Mouse (Mus musculus) hindbrain, embryonic 12.5 days (tissue): ENCODE data around the gene Kif17. TPM values are rescaled to one million over a fixed set of nuclear protein-coding genes. Genes with fewer than 3 reads are reported as not detected.

Experiments used
- ATAC-seq: fragments of 200-750 bp; cut with Nextera tagmentation; 2 replicates; pipeline ENCODE4 v1.8.0; 2017; ENCODE audit warnings: moderate TSS enrichment; ENCODE audit not compliant: low FRiP score
- H3K27ac ChIP-seq: fragments of 300-500 bp; sonication (generic); 2 replicates; pipeline ENCODE4 v1.5.1; 2016; ENCODE audit warnings: mild to moderate bottlenecking
- H3K27me3 ChIP-seq: fragments of 300-500 bp; sonication (generic); 2 replicates; pipeline ENCODE4 v1.6.1; 2016; ENCODE audit warnings: mild to moderate bottlenecking
- H3K36me3 ChIP-seq: fragments of 300-500 bp; sonication (generic); 2 replicates; pipeline ENCODE4 v1.6.1; 2016; ENCODE audit warnings: mild to moderate bottlenecking
- H3K4me1 ChIP-seq: fragments of 300-500 bp; sonication (generic); 2 replicates; pipeline ENCODE4 v1.6.1; 2016
- H3K4me2 ChIP-seq: fragments of 300-500 bp; sonication (generic); replicated peaks from 2 replicates; pipeline ENCODE4 v1.6.1; 2016; ENCODE audit warnings: mild to moderate bottlenecking
- H3K4me3 ChIP-seq: fragments of 300-500 bp; sonication (generic); 2 replicates; pipeline ENCODE4 v1.5.1; 2016; ENCODE audit warnings: mild to moderate bottlenecking
- H3K9ac ChIP-seq: fragments of 300-500 bp; sonication (generic); 2 replicates; pipeline ENCODE4 v1.6.1; 2016; ENCODE audit warnings: mild to moderate bottlenecking, moderate library complexity
- H3K9me3 ChIP-seq: fragments of 300-500 bp; sonication (generic); replicated peaks from 2 replicates; pipeline ENCODE4 v1.6.1; 2016; ENCODE audit warnings: mild to moderate bottlenecking
- WGBS: fragments of 180-500 bp; shearing (Covaris S2); methylation state at CpG from one replicate; pipeline ENCODE4 v1.1.7; 2016; 5-methylcytosine and 5-hydroxymethylcytosine counted together
- polyA plus RNA-seq: library from polyadenylated mRNA; unstranded; fragments of >200 nt; fragmentation: Nextera tagmentation; extraction: Ambion mirVana; gene quantifications from 2 replicates; pipeline ENCODE4 v1.2.1, GENCODE M21; 2016

The Kif17 gene
- polyA plus RNA-seq, 1 experiment from 2014 or later = 1.5 TPM

GRCm38 (mm10) chr4:138335036-138335435, 84.8 kb downstream of the Kif17 start:
- Histone ChIP-seq H3K27me3 (peaks cover 10% of the 10 kb centered on the region; the same call in 1 of the 2 replicates), H3K4me3 (no peak overlapping the region), H3K9ac (no peak overlapping the region), H3K4me2 (no peak overlapping the region), H3K27ac (no peak overlapping the region), H3K36me3 (no peaks in the 10 kb centered on the region), H3K4me1 (0 out of 2 replicates have a peak, but pooled peaks cover 5% of the 10 kb centered on the region), H3K9me3 (no peaks in the 10 kb centered on the region)
- no peak for ATAC-seq
- 79% methylated on average over 12 of the region's 12 CpGs for WGBS

- Histone ChIP-seq H3K36me3 (no peaks in the 10 kb centered on the region), H3K4me2 (no peak overlapping the region), H3K9ac (no peak overlapping the region), H3K27me3 (peaks cover 10% of the 10 kb centered on the region; the same call in 1 of the 2 replicates), H3K4me3 (no peak overlapping the region), H3K4me1 (no peaks in the 10 kb centered on the region), H3K27ac (no peak overlapping the region), H3K9me3 (no peaks in the 10 kb centered on the region)
- WGBS = 84% methylated on average over 6 of the region's 6 CpGs
- ATAC-seq = no peak
Observed at GRCm38 (mm10) chr4:138335648-138336047, 85.4 kb downstream of the Kif17 start.

- ATAC-seq = no peak
- Histone ChIP-seq H3K4me3 (no peak overlapping the region), H3K9ac (no peak overlapping the region), H3K36me3 (no peaks in the 10 kb centered on the region), H3K4me2 (no peak overlapping the region), H3K27ac (no peak overlapping the region), H3K9me3 (no peaks in the 10 kb centered on the region), H3K27me3 (0 out of 2 replicates have a peak, but pooled peaks cover 3% of the 10 kb centered on the region), H3K4me1 (no peaks in the 10 kb centered on the region)
- 79% methylated on average over 5 of the region's 5 CpGs for WGBS
Observed at GRCm38 (mm10) chr4:138336876-138337275, 86.6 kb downstream of the Kif17 start.

DNA sequence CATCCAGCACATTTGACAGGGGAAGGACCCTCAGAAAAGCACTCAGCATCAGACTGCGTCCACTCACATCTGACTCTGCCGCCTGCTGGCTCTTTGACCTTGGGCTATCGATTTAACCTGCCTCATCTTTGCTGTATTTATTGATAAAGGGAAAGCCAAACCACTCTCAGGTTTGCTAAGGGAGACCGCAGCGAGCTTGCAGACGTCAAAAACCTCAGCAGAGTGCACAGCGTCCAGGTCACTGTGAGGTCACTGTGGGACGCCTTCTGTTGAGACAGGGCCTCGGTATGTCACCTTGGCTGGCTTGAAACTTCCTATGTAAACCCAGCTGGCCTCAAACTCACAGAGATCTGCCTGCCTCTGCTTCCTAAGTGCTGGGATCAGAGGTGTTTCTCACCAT, 87.1 kb downstream of the Kif17 start:
- H3K9ac ChIP-seq = no peak overlapping the region
- H3K9me3 ChIP-seq = no peaks in the 10 kb centered on the region
- 76% methylated on average over 9 of the region's 9 CpGs for WGBS

DNA sequence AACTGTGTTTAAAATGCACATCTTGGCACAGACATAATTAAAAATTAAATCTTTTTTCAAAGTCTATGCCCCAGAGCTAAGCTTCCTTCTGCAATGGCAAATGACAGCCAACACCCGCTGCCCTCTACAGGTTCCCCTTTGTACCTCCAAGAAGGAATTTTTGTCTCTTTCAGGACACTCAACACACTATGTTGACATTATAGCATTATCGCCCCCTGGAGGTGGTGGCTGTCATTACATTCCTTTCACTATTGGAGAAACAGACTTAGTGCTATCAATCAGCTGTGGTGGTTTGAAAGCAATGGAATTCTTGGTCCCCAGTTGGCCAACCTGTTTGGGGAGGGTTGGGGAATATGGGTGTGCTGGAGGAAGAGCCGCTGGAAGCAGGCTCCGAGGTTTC, 89.7 kb downstream of the Kif17 start:
- Histone ChIP-seq H3K9ac (no peak overlapping the region), H3K4me1 (no peaks in the 10 kb centered on the region), H3K9me3 (no peaks in the 10 kb centered on the region), H3K27me3 (no peaks in the 10 kb centered on the region; the same call in 1 of the 2 replicates), H3K4me2 (no peak overlapping the region), H3K36me3 (no peaks in the 10 kb centered on the region), H3K27ac (no peak overlapping the region), H3K4me3 (no peak overlapping the region)
- ATAC-seq = no peak
- WGBS = 27% methylated on average over 4 of the region's 4 CpGs

More for the DNA sequence above, 87.1 kb downstream of the Kif17 start:
- Histone ChIP-seq H3K4me2 (no peak overlapping the region), H3K27ac (no peak overlapping the region), H3K27me3 (no peaks in the 10 kb centered on the region), H3K4me3 (no peak overlapping the region), H3K36me3 (no peaks in the 10 kb centered on the region), H3K4me1 (no peaks in the 10 kb centered on the region)
- ATAC-seq = no peak

DNA sequence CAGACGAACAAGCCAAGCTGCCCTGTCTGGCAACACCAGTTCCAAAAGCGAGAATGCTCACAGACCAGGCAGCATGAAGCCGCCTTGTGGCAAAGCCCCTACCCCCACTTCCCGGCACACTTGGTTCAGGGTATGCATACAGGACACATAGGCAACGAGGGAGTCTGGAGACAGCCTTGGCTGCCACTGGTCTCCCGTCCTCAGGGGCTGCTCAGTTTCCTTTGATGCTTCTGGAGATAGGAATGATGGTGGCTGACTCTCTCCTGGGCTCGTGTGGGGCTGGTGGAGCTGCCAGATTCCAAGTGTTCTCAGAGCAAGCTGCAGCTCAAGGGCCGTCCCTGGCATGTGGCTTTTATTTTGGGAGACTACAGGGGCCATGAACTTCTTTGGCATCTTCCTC, 91.2 kb downstream of the Kif17 start:
- no peaks in the 10 kb centered on the region for H3K9me3 ChIP-seq
- no peak for ATAC-seq
- no peak overlapping the region for H3K4me3 ChIP-seq
- no peaks in the 10 kb centered on the region for H3K36me3 ChIP-seq
- 70% methylated on average over 8 of the region's 8 CpGs for WGBS
- H3K9ac ChIP-seq = no peak overlapping the region
- no peak overlapping the region for H3K27ac ChIP-seq
- H3K4me1 ChIP-seq = no peaks in the 10 kb centered on the region
- no peak overlapping the region for H3K4me2 ChIP-seq
- H3K27me3 ChIP-seq = no peaks in the 10 kb centered on the region; the same call in 1 of the 2 replicates

DNA sequence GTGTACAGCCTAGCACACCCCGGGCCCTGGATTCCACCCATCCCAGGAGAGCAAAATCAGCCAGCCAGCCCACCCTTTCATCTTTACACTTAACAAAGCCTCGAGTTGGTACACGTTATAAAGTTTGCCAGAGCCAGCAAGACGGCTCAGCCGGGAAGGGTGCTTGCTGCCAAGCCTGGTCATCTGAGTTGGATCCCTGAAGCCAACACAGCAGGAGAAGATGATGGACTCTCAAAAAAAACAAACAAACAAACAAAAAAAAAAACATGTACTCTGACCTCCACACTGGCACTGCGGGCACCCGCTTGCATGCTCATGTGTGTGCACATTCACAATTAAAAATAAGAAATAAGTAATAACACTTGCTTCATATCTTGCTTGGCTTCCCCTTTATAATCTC, 91.8 kb downstream of the Kif17 start:
- no peak overlapping the region for H3K4me2 ChIP-seq
- 82% methylated on average over 7 of the region's 7 CpGs for WGBS
- no peak for ATAC-seq

GRCm38 (mm10) chr4:138342778-138343177, 92.5 kb downstream of the Kif17 start:
- no peak overlapping the region for H3K9ac ChIP-seq
- H3K27ac ChIP-seq = no peak overlapping the region
- 83% methylated on average over 6 of the region's 6 CpGs for WGBS
- no peaks in the 10 kb centered on the region for H3K9me3 ChIP-seq
- H3K4me1 ChIP-seq = no peaks in the 10 kb centered on the region
- H3K27me3 ChIP-seq = no peaks in the 10 kb centered on the region; the same call in 1 of the 2 replicates
- H3K4me3 ChIP-seq = no peak overlapping the region
- no peak for ATAC-seq
- no peak overlapping the region for H3K4me2 ChIP-seq
- no peaks in the 10 kb centered on the region for H3K36me3 ChIP-seq

More for the DNA sequence above, 91.8 kb downstream of the Kif17 start:
- Histone ChIP-seq H3K27me3 (no peaks in the 10 kb centered on the region; the same call in 1 of the 2 replicates), H3K9me3 (no peaks in the 10 kb centered on the region), H3K4me3 (no peak overlapping the region), H3K9ac (no peak overlapping the region), H3K4me1 (no peaks in the 10 kb centered on the region), H3K36me3 (no peaks in the 10 kb centered on the region), H3K27ac (no peak overlapping the region)

DNA sequence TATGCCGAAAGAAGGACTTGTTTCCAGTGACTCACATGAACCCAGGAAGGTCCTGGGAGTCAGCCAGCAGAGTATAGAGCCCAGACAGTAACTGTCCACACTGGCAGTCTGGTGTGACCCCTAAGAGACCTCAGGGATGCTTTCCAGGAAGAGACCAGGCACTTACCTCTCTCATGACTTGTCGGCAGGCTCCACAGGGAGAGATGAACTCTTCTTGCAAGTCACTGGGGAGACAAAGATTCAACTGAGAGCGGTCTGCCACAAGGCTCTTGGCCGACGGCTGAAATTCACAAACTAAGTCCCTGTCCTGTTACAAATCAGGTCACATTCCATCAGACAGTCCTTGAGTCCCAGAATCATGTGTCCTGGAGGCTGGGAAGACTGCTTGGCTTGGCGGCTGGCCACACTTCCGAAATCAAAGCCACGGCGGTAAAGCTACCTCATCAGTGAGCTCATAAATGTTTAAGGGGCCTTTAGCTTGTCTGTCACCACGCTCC, 93.2 kb downstream of the Kif17 start:
- Histone ChIP-seq H3K4me3 (no peak overlapping the region), H3K4me1 (no peaks in the 10 kb centered on the region), H3K9me3 (no peaks in the 10 kb centered on the region), H3K36me3 (no peaks in the 10 kb centered on the region), H3K27me3 (no peaks in the 10 kb centered on the region; the same call in 1 of the 2 replicates), H3K4me2 (no peak overlapping the region), H3K27ac (no peak overlapping the region), H3K9ac (no peak overlapping the region)
- ATAC-seq = no peak
- 83% methylated on average over 10 of the region's 10 CpGs for WGBS

DNA sequence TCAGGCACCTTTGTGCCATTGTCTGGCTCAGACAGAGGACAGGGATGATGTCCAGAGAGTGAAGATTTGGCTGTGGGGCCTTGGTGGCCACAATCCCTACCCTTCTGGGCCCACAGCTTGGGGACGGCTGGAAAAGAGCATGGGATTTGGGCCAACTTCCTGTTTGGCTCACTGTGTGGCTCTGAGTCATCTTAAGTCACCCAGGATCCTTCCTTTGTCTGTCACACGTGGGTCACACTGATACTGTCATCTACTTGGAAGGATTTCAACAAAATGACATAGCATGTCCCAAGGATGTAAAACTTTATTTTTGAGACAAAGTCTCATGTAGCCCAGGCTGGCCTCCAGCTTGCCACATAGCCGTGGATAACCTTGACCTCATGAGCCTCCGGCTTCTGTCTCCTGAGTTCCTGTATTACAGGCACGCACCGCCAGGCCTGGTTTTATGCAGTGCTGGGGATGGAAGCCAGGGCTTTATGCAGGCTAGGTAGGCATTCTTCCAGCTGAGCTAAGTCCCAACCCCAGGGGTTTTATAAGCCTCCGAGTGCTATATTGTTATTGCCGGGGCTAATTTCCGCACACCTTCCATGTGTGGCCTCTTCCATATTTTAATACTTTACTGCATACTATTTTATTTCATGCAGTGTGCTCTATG, 94.8 kb downstream of the Kif17 start:
- 85% methylated on average over 9 of the region's 9 CpGs for WGBS
- Histone ChIP-seq H3K36me3 (no peaks in the 10 kb centered on the region), H3K27me3 (no peaks in the 10 kb centered on the region; the same call in 1 of the 2 replicates), H3K9ac (no peak overlapping the region), H3K4me2 (no peak overlapping the region), H3K9me3 (no peaks in the 10 kb centered on the region), H3K4me1 (no peaks in the 10 kb centered on the region), H3K27ac (no peak overlapping the region), H3K4me3 (no peak overlapping the region)
- ATAC-seq = no peak

DNA sequence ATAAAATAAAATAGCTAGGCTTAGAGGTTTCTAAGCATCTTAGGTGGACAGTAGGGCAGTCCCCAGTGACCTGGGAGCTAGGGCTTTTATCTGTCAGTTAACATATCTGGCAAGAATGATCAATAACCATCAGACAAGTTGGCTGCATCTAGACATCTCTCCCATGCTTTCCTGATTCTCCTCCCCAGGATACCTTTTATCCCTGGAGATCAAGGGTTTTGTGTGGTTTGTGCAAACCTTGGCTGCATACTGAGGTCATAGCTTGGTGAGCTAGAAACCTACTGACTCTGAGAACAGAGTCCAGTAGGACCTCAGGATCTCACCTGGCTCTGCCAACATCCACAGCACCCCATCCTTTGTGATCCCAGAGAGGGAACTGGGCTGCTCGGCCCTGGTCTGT, 97.0 kb downstream of the Kif17 start:
- Histone ChIP-seq H3K27me3 (no peaks in the 10 kb centered on the region; the same call in 1 of the 2 replicates), H3K27ac (no peak overlapping the region), H3K4me2 (no peak overlapping the region), H3K9me3 (no peaks in the 10 kb centered on the region), H3K36me3 (no peaks in the 10 kb centered on the region), H3K4me3 (no peak overlapping the region), H3K4me1 (no peaks in the 10 kb centered on the region), H3K9ac (no peak overlapping the region)
- ATAC-seq = no peak
- WGBS = 69% methylated on average over 1 of the region's 1 CpGs

DNA sequence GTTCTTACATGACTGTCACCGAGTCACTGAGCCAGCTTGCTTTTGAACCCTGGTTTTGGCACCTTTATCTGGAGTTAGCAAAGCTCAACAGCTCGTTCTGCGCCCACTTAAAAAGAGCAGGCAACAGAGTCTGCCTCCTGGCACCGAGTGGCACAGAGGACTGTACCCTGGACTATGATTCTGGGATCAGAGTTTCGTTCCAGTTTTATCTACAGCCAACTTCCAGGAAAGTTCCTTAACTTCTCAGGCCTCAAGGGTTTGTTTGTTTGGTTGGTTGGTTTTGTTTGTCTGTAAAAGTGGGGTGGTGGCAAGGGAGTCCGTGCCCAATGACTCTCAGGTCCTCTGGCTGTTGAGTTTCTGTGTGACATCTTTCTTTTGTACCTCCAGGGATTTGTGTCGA, 98.5 kb downstream of the Kif17 start:
- Histone ChIP-seq H3K9ac (no peak overlapping the region), H3K9me3 (no peaks in the 10 kb centered on the region), H3K36me3 (no peaks in the 10 kb centered on the region), H3K27ac (no peak overlapping the region), H3K4me3 (no peak overlapping the region), H3K4me2 (no peak overlapping the region), H3K4me1 (no peaks in the 10 kb centered on the region), H3K27me3 (no peaks in the 10 kb centered on the region; the same call in 1 of the 2 replicates)
- 76% methylated on average over 7 of the region's 7 CpGs for WGBS
- no peak for ATAC-seq
